Mouse (Mus musculus) erythroblast, embryonic 14.5 days (primary cell): Measurements from ENCODE around the gene Ckap4.

Source experiments
- GATA1 ChIP-seq: IDR thresholded peaks from 2 replicates; pipeline ENCODE4 v1.6.1; 2012; ENCODE audit warnings: low read length, inconsistent platforms, mixed read lengths
- TAL1 ChIP-seq: IDR thresholded peaks from 3 replicates; pipeline ENCODE4 v1.6.1; 2012; ENCODE audit warnings: low read length, inconsistent platforms, mixed read lengths

GRCm38 (mm10) chr10:84531576-84531975 lies 2.3 kb downstream of the Ckap4 start:
- TF ChIP-seq TAL1 (no peak), GATA1 (no peak)
